Comparison of ENCODE assay signal across 8 mouse cellular contexts in the genomic region with DNA sequence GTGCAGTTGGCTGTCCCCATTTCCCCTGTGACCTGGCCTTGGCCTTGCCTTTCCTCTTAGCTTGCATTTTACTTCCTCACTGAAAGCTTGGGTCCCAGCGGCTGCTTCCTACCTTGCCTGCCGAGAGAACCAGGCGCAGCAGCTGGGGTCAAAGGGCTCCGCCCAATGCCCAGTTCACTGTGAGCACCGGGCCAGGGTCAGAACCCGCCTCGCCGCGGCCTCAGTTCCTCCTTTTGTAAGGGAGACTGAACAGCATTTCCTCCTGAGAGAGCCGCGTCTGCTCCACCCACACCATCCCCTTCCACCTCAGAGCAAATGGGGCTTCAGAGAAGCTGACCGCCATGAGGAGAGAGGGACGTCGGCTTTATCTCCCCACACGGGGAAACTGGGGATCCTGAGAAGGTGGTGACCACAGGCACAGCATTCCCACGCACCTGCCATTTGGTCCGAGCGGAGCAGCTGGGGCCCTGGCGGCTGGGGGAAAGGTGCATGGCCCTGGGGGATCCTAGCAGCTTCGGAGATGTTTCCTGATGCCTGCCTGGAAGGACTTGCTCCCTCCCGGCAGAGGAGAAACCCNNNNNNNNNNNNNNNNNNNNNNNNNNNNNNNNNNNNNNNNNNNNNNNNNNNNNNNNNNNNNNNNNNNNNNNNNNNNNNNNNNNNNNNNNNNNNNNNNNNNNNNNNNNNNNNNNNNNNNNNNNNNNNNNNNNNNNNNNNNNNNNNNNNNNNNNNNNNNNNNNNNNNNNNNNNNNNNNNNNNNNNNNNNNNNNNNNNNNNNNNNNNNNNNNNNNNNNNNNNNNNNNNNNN. TPM values are rescaled to one million over a fixed set of nuclear protein-coding genes. Genes with fewer than 3 reads are reported as not detected.
DNase-seq lines count a peak whose midpoint lies in the region; ATAC-seq and TF ChIP-seq lines count a peak whose summit lies in the region.

No protein-coding gene starts in this region.

- no peak for TF ChIP-seq CTCF in heart, adult 2 months (IDR thresholded peaks at IDR 0.05)
- TF ChIP-seq CTCF in lung, embryonic 14.5 days (IDR thresholded peaks at IDR 0.05; ENCODE audit: low read depth), result no peak
- no peak for TF ChIP-seq CTCF in spleen, adult 2 months (IDR thresholded peaks at IDR 0.05; ENCODE audit: extremely low read depth, insufficient read depth, insufficient read length, insufficient replicate concordance)

- peaks cover 26% of the 10 kb centered on the region for H3K4me1 ChIP-seq in heart, adult 2 months (ENCODE audit: control insufficient read depth, insufficient read depth, low read length)
- peaks cover 44% of the 10 kb centered on the region for H3K4me1 ChIP-seq in lung, embryonic 14.5 days (ENCODE audit: insufficient read depth)
- peaks cover 3% of the 10 kb centered on the region; the same call in 1 of the 2 replicates for H3K4me1 ChIP-seq in spleen, adult 2 months (ENCODE audit: control insufficient read depth, insufficient read depth, insufficient read length)

- peak overlapping the region; percentile 51 for H3K4me2 ChIP-seq in lung, embryonic 14.5 days

- intact Hi-C loops in heart, adult 2 months (cut with DNase I), result no loop called here

- H3K27me3 ChIP-seq in heart, adult 2 months (ENCODE audit: control insufficient read depth, insufficient read depth, low read length), result no peaks in the 10 kb centered on the region
- H3K27me3 ChIP-seq in lung, embryonic 14.5 days (ENCODE audit: insufficient read depth, low read length), result no peaks in the 10 kb centered on the region
- no peaks in the 10 kb centered on the region for H3K27me3 ChIP-seq in spleen, adult 2 months (ENCODE audit: control insufficient read depth, insufficient read depth, low read length)

- H3K27ac ChIP-seq in heart, adult 2 months, result peak overlapping the region; percentile 97
- peak overlapping the region; percentile 88 for H3K27ac ChIP-seq in lung, embryonic 14.5 days (ENCODE audit: low read depth)
- H3K27ac ChIP-seq in spleen, adult 2 months (ENCODE audit: insufficient read depth, low read length), result peak overlapping the region; percentile 95

- H3K9ac ChIP-seq in heart, adult 2 months (ENCODE audit: low read depth, low read length), result peak overlapping the region; percentile 66
- peak overlapping the region; percentile 27; the same call in 1 of the 2 replicates for H3K9ac ChIP-seq in lung, embryonic 14.5 days

- H3K79me2 ChIP-seq in heart, adult 2 months (replicated peaks; ENCODE audit: control insufficient read depth, insufficient read depth, low read length), result no peaks in the 10 kb centered on the region

- H3K36me3 ChIP-seq in heart, adult 2 months (ENCODE audit: control insufficient read depth, insufficient read depth, low read length), result no peaks in the 10 kb centered on the region
- no peaks in the 10 kb centered on the region for H3K36me3 ChIP-seq in lung, embryonic 14.5 days (ENCODE audit: insufficient read depth)
- H3K36me3 ChIP-seq in spleen, adult 2 months (ENCODE audit: control insufficient read depth, insufficient read depth, low read length), result no peaks in the 10 kb centered on the region; the same call in 1 of the 2 replicates

- peak overlapping the region; percentile 53 for H3K4me3 ChIP-seq in heart, adult 2 months
- peak overlapping the region; percentile 20 for H3K4me3 ChIP-seq in lung, embryonic 14.5 days (ENCODE audit: low read depth, low read length)
- peak overlapping the region; percentile 73 for H3K4me3 ChIP-seq in spleen, adult 2 months (ENCODE audit: extremely low read depth, insufficient read depth, insufficient read length)

- peak; percentile 63; the same call in 1 of the 2 replicates for TF ChIP-seq EP300 in heart, adult 2 months (IDR thresholded peaks at IDR 0.05; ENCODE audit: insufficient read depth, low read depth, low read length)

- WGBS in heart, adult 2 months, result 20% methylated on average over 21 of the region's 21 CpGs
- 24% methylated on average over 21 of the region's 21 CpGs for WGBS in lung, embryonic 14.5 days
- WGBS in spleen, adult 2 months, result under 1% methylated on average over 21 of the region's 21 CpGs

- peak; percentile 69 for DNase-seq in CD4-positive, CD25-positive, alpha-beta regulatory T cell, adult 2 months (ENCODE audit: low read depth, low spot score)
- DNase-seq in adrenal gland, adult 8-10 months, result peak; percentile 60
- DNase-seq in heart, adult 2 months, result peak; percentile 80 to 86
- peak; percentile 57 for DNase-seq in kidney, adult 11 months
- peak; percentile 64 for DNase-seq in lung, embryonic 14.5 days
- peak; percentile 31 to 77 for DNase-seq in spleen, adult 2 months (ENCODE audit: low read depth in 1 of 2, low spot score in 2 of 2)
- DNase-seq in frontal cortex, postnatal 36 days (ENCODE audit: low spot score in 2 of 2), result no peak
- no peak for DNase-seq in urinary bladder, postnatal 4 days (ENCODE audit: low spot score in 2 of 2)

- ATAC-seq in lung, embryonic 14.5 days (ENCODE audit: insufficient read depth), result no peak

- TF ChIP-seq POLR2A in heart, adult 2 months (IDR thresholded peaks at IDR 0.05; ENCODE audit: insufficient read depth, low read depth, low read length), result peak; percentile 86
- peak; percentile 54 for TF ChIP-seq POLR2A in spleen, adult 2 months (IDR thresholded peaks at IDR 0.05; ENCODE audit: low read depth, low read length)

- no peaks in the 10 kb centered on the region for H3K9me3 ChIP-seq in lung, embryonic 14.5 days (ENCODE audit: low read depth, low read length)

RNA-seq across cellular contexts. Expression of gene Ube2v1, which starts 42.9 kb away (rescaled TPM):
- total RNA-seq in adrenal gland, adult 8-10 months (2022), result 100 to 1,000 TPM; 175 to 197 (median 191) TPM
- total RNA-seq in heart, adult 2 months (2021), result 100 to 1,000 TPM; 118 to 121 TPM
- 98.1 and 101 TPM in 2 replicates for polyA plus RNA-seq in heart, adult 2 months (2012; rRNA removed)
- 275 and 293 TPM in 2 replicates for polyA plus RNA-seq in lung, embryonic 14.5 days (2014; fragmentation: Nextera tagmentation; extraction: Ambion mirVana)
- polyA plus RNA-seq in spleen, adult 2 months (2012; rRNA removed), result 85.2 and 102 TPM in 2 replicates

RNA-seq across cellular contexts. Expression of gene Snai1, which starts 51.0 kb away (rescaled TPM):
- 1 to 10 TPM; 6.5 to 9.1 (median 7.6) TPM for total RNA-seq in adrenal gland, adult 8-10 months (2022)
- 1 to 10 TPM; 1.6 to 2.0 TPM for total RNA-seq in heart, adult 2 months (2021)
- 6.5 and 10.5 TPM in 2 replicates for polyA plus RNA-seq in heart, adult 2 months (2012; rRNA removed)
- 152 and 162 TPM in 2 replicates for polyA plus RNA-seq in lung, embryonic 14.5 days (2014; fragmentation: Nextera tagmentation; extraction: Ambion mirVana)
- polyA plus RNA-seq in spleen, adult 2 months (2012; rRNA removed), result 21.0 and 28.1 TPM in 2 replicates

Comparison
In these comparisons a context has a peak if more than half of its experiments do, and no peak if none do; other contexts are left out.
1. DNase-seq: peak in CD4-positive, CD25-positive, alpha-beta regulatory T cell, adult 2 months (single experiment), adrenal gland, adult 8-10 months (single experiment), heart, adult 2 months (2 of 2), kidney, adult 11 months (single experiment), lung, embryonic 14.5 days (single experiment) and spleen, adult 2 months (2 of 2); none in frontal cortex, postnatal 36 days (0 of 2) and urinary bladder, postnatal 4 days (0 of 2).
2. H3K4me3 ChIP-seq: peak in every context shown above with its lines; median percentile 73 in spleen, adult 2 months; 53 in heart, adult 2 months; 20 in lung, embryonic 14.5 days.
3. Peak in every context shown above with its lines, with median percentiles within 50 percentile points of each other: H3K27ac ChIP-seq.